Mouse (Mus musculus) limb, embryonic 11.5 days (tissue): ENCODE measurements around the gene Clpb. TPM values are rescaled to one million over a fixed set of nuclear protein-coding genes. Genes with fewer than 3 reads are reported as not detected.

Experiments used
- ATAC-seq: fragments of 200-750 bp; cut with Nextera tagmentation; 2 replicates; pipeline ENCODE4 v1.8.0; 2017; ENCODE audit warnings: low read depth; ENCODE audit not compliant: insufficient number of reproducible peaks, low FRiP score, low TSS enrichment
- DNase-seq: peaks from one replicate; pipeline ENCODE4 v3.0.0-alpha.2; 2015; ENCODE audit warnings: low spot score
- H3K27ac ChIP-seq: fragments of 300-500 bp; sonication (generic); replicated peaks from 2 replicates; pipeline ENCODE4 v1.5.1; 2014; ENCODE audit warnings: low read depth, mild to moderate bottlenecking, low read length
- H3K27me3 ChIP-seq: fragments of 300-500 bp; sonication (generic); 2 replicates; pipeline ENCODE4 v1.6.1; 2014; ENCODE audit warnings: mild to moderate bottlenecking, low read length, mixed read lengths; ENCODE audit not compliant: control insufficient read depth, insufficient read depth
- H3K36me3 ChIP-seq: fragments of 300-500 bp; sonication (generic); 2 replicates; pipeline ENCODE4 v1.6.1; 2014; ENCODE audit warnings: mild to moderate bottlenecking, low read length, moderate library complexity, mixed read lengths; ENCODE audit not compliant: control insufficient read depth, insufficient read depth
- H3K4me1 ChIP-seq: fragments of 300-500 bp; sonication (generic); 2 replicates; pipeline ENCODE4 v1.6.1; 2014; ENCODE audit warnings: low read length, mixed read lengths; ENCODE audit not compliant: control insufficient read depth, insufficient read depth
- H3K4me2 ChIP-seq: fragments of 300-500 bp; sonication (generic); 2 replicates; pipeline ENCODE4 v1.6.1; 2014; ENCODE audit warnings: low read depth, mild to moderate bottlenecking, moderate library complexity; ENCODE audit not compliant: severe bottlenecking
- H3K4me3 ChIP-seq: fragments of 300-500 bp; sonication (generic); 2 replicates; pipeline ENCODE4 v1.5.1; 2014; ENCODE audit warnings: low read depth, low read length
- H3K9ac ChIP-seq: fragments of 300-500 bp; sonication (generic); 2 replicates; pipeline ENCODE4 v1.6.1; 2014; ENCODE audit warnings: mild to moderate bottlenecking, low read length
- H3K9me3 ChIP-seq: fragments of 300-500 bp; sonication (generic); 2 replicates; pipeline ENCODE4 v1.6.1; 2016; ENCODE audit warnings: low read length; ENCODE audit not compliant: control insufficient read depth
- WGBS: fragments of 180-500 bp; shearing (Covaris S2); extraction: QIAGEN DNeasy Blood & Tissue Kit; methylation state at CpG from one replicate; pipeline ENCODE4 v1.1.7; 2014; 5-methylcytosine and 5-hydroxymethylcytosine counted together
- polyA plus RNA-seq: library from polyadenylated mRNA; unstranded; fragments of >200 nt; fragmentation: Nextera tagmentation; extraction: Ambion mirVana; gene quantifications from 2 replicates; pipeline ENCODE4 v1.2.1, GENCODE M21; 2014

Clpb gene
- polyA plus RNA-seq, 1 experiment from 2014 or later: 46.0 TPM

DNA sequence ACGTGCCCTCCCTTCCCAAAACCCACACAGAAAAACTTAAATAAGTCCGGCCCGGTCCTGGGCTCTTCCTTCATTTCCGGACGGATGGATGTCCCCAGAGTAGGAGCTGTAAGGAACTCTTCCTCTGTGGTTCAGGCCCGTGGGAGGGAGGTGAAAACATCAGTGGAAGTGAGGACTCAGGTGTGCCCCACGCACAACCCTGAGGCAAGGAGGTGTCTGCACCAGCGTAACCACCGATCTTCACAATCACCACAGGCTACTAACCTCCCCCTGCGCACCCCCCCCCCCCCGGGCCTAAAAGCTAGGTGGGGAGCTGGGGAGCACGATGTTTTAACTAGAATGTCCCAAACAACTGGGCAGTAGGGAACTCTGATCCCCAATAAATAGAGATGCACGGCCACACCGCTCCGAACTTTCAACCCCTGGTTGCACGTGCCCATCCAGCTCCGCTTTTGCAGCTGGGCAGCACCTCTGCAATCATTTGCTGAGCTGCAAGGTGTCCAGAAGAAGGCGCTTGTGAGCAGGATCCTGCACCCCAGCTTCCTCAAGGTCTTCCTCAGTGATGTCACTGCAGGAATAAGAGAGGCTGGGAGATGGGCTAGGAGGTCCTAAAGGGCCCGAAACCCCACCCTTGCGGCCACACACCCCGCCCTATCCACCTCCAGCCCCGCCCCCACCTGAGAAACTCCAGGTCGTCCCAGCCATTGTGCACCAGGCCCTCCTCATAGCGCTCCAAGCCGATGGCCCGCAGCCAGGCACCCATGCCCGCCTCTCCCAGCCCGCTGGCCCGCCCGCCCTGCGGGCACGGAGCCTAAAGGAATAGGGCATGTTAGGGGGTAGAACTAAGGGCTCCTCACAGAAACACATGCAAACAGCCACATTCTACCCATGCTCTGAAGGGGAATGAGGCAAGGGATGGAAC, 159.7 kb downstream of the Clpb start:
- Histone ChIP-seq H3K9ac (no peak overlapping the region), H3K4me3 (no peak overlapping the region), H3K4me1 (peaks cover 19% of the 10 kb centered on the region), H3K27ac (no peak overlapping the region), H3K36me3 (peaks cover 20% of the 10 kb centered on the region; the same call in 1 of the 2 replicates), H3K9me3 (no peaks in the 10 kb centered on the region), H3K27me3 (peaks cover 33% of the 10 kb centered on the region), H3K4me2 (0 out of 2 replicates have a peak overlapping the region, but pooled peaks have one; percentile 82)
- ATAC-seq (0 out of 2 replicates have a peak, but pooled peaks have one; percentile 7), DNase-seq (peak; percentile 59)
- 24% methylated on average over 31 of the region's 32 CpGs for WGBS

DNA sequence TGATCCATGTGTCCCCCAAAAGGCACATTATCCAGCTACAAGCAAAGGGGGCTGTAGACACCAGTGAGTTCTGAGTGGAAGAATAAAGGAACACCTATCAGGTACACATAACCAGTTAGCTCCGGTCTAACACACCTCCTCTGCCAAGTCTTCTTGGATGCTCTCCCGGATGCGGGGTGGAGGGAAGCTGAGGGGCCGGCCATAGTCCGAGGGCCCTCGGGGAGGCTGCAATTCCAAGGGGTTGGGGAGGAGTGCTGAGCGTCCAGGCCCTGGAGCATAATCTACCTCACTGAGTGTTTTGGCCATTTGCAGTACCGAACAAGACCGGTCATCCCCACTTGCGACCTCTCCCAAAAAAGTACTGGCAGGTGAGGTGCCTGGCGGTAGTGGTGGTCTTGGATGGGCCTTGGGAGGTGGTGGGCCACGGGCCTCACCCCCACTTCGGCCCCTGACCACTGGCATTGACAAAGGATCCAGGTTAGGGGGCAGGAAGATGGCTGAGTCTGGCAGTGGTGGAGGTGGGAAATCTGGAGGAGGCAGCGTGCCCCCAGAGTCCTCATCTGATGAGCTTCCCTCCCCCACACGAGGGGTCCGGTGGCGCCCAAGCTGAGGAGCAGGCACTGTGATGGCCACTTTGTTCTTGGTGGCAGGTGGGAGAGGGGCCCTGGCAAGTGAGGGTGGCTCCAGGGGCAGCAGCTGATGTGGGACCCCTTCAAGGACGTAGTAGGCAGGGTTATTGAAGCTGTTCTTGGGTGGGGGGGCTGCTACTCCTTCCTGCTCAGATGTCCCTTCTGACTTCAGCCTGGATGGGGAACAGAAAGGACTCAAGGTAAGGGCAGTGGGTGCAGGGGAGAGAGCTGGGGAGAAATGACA, 160.6 kb downstream of the Clpb start:
- H3K27ac ChIP-seq: no peak overlapping the region
- peak; percentile 27 for DNase-seq
- no peak overlapping the region for H3K4me3 ChIP-seq
- ATAC-seq: no peak
- H3K9ac ChIP-seq: no peak overlapping the region
- peaks cover 24% of the 10 kb centered on the region for H3K27me3 ChIP-seq
- H3K4me1 ChIP-seq: peaks cover 19% of the 10 kb centered on the region
- H3K9me3 ChIP-seq: no peaks in the 10 kb centered on the region
- no peak overlapping the region for H3K4me2 ChIP-seq
- peaks cover 25% of the 10 kb centered on the region; the same call in 1 of the 2 replicates for H3K36me3 ChIP-seq
- WGBS: 89% methylated on average over 18 of the region's 18 CpGs

DNA sequence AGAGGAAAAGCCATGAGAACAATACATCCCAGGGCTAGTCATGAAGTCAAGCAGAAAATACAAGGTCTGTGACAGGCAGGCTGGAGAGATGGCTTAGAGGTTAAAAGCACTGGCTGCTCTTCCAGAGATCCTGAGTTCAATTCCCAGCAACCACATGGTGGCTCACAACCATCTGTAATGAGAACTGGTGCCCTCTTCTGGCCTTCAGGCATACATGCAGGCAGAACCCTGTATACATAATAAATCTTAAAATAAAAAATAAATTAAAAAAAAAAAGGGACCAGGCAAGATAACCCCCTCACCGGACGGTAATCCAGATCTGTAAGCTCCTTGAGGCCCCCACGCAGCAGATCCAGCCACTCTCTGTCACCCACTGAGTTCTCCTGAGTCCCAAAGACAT, 166.9 kb downstream of the Clpb start:
- Histone ChIP-seq H3K36me3 (peaks cover 42% of the 10 kb centered on the region), H3K4me3 (no peak overlapping the region), H3K27me3 (no peaks in the 10 kb centered on the region), H3K9ac (no peak overlapping the region), H3K9me3 (no peaks in the 10 kb centered on the region), H3K4me2 (no peak overlapping the region), H3K4me1 (peaks cover 8% of the 10 kb centered on the region), H3K27ac (no peak overlapping the region)
- DNase-seq (no peak), ATAC-seq (no peak)
- WGBS: 93% methylated on average over 3 of the region's 3 CpGs

DNA sequence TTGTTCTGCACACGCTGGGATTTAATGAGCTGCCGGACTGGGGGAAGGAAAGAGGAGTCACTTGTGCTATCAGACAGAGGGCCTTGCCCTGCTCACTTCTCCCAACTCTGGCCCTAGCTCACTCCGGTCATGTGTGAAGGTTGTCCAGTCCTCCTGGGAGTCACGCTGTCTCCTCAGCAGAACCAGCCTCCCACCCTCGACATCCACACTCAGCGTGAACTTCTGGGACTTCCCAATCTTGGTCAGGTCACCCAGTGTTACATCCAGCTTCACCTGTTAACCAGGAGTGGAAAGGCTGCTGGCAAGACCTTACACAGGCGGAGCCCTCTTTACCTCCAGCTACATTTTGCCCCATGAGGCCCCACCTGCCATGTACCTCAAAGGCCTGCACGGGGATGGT, 168.0 kb downstream of the Clpb start:
- 94% methylated on average over 8 of the region's 8 CpGs for WGBS

GRCm38 (mm10) chr7:101832372-101832771, 168.9 kb downstream of the Clpb start:
- H3K4me2 ChIP-seq: no peak overlapping the region
- no peak overlapping the region for H3K27ac ChIP-seq
- WGBS: 96% methylated on average over 4 of the region's 4 CpGs
- H3K9me3 ChIP-seq: no peaks in the 10 kb centered on the region
- ATAC-seq: no peak
- DNase-seq: no peak
- peaks cover 11% of the 10 kb centered on the region for H3K4me1 ChIP-seq
- H3K4me3 ChIP-seq: no peak overlapping the region
- no peak overlapping the region for H3K9ac ChIP-seq
- peaks cover 32% of the 10 kb centered on the region for H3K36me3 ChIP-seq
- H3K27me3 ChIP-seq: no peaks in the 10 kb centered on the region

More for the DNA sequence above, 168.0 kb downstream of the Clpb start:
- H3K4me2 ChIP-seq: no peak overlapping the region
- H3K27me3 ChIP-seq: no peaks in the 10 kb centered on the region
- no peak for DNase-seq
- no peak for ATAC-seq
- no peak overlapping the region for H3K4me3 ChIP-seq
- H3K9ac ChIP-seq: no peak overlapping the region
- H3K9me3 ChIP-seq: no peaks in the 10 kb centered on the region
- peaks cover 35% of the 10 kb centered on the region for H3K36me3 ChIP-seq
- peaks cover 11% of the 10 kb centered on the region for H3K4me1 ChIP-seq
- H3K27ac ChIP-seq: no peak overlapping the region

- 83% methylated on average over 5 of the region's 5 CpGs for WGBS
- H3K36me3 ChIP-seq: peaks cover 27% of the 10 kb centered on the region
- DNase-seq (no peak), ATAC-seq (no peak)
- H3K4me3 ChIP-seq: no peak overlapping the region
- peaks cover 11% of the 10 kb centered on the region for H3K4me1 ChIP-seq
- H3K27me3 ChIP-seq: no peaks in the 10 kb centered on the region
- no peak overlapping the region for H3K4me2 ChIP-seq
- no peak overlapping the region for H3K9ac ChIP-seq
- H3K9me3 ChIP-seq: no peaks in the 10 kb centered on the region
- no peak overlapping the region for H3K27ac ChIP-seq
Observed at GRCm38 (mm10) chr7:101833352-101833751, 169.9 kb downstream of the Clpb start.

GRCm38 (mm10) chr7:101833916-101834584, 170.6 kb downstream of the Clpb start:
- no peaks in the 10 kb centered on the region for H3K27me3 ChIP-seq
- H3K4me3 ChIP-seq: no peak overlapping the region
- peaks cover 23% of the 10 kb centered on the region for H3K36me3 ChIP-seq
- ATAC-seq (no peak), DNase-seq (no peak)
- H3K9me3 ChIP-seq: no peaks in the 10 kb centered on the region
- no peak overlapping the region for H3K27ac ChIP-seq
- 81% methylated on average over 3 of the region's 3 CpGs for WGBS
- no peak overlapping the region for H3K4me2 ChIP-seq
- H3K4me1 ChIP-seq: peaks cover 11% of the 10 kb centered on the region
- no peak overlapping the region for H3K9ac ChIP-seq

GRCm38 (mm10) chr7:101834903-101835302, 171.5 kb downstream of the Clpb start:
- peaks cover 11% of the 10 kb centered on the region for H3K4me1 ChIP-seq
- peak overlapping the region; percentile 14; the same call in 1 of the 2 replicates for H3K4me3 ChIP-seq
- DNase-seq (no peak), ATAC-seq (no peak)
- H3K27me3 ChIP-seq: no peaks in the 10 kb centered on the region
- H3K9ac ChIP-seq: 0 out of 2 replicates have a peak overlapping the region, but pooled peaks have one; percentile 4
- peaks cover 19% of the 10 kb centered on the region for H3K36me3 ChIP-seq
- no peak overlapping the region for H3K27ac ChIP-seq
- WGBS: 76% methylated on average over 3 of the region's 3 CpGs
- no peaks in the 10 kb centered on the region for H3K9me3 ChIP-seq
- peak overlapping the region; percentile 49; the same call in 1 of the 2 replicates for H3K4me2 ChIP-seq
